Mouse (Mus musculus) Muller cell, postnatal 12 days (primary cell): Measurements from ENCODE around the gene Rpl36al.
"Not testable (repeated sequence)": the region's sequence is repeated elsewhere in the genome, so short reads cannot be mapped to it uniquely, and the experiment has no call there.

ENCODE experiments used
- DNase-seq: peaks from one replicate; pipeline ENCODE4 v3.0.0-alpha.2; 2015; ENCODE audit errors: inconsistent ontology term

The Rpl36al gene

GRCm38 (mm10) chr12:69196444-69197377 is 12.8 kb upstream of the Rpl36al start, which contains the start of gene Gm49383:
TSS of gene Gm49383 (minus strand) at chr12:69197104.
- DNase-seq = peak; percentile 84

DNA sequence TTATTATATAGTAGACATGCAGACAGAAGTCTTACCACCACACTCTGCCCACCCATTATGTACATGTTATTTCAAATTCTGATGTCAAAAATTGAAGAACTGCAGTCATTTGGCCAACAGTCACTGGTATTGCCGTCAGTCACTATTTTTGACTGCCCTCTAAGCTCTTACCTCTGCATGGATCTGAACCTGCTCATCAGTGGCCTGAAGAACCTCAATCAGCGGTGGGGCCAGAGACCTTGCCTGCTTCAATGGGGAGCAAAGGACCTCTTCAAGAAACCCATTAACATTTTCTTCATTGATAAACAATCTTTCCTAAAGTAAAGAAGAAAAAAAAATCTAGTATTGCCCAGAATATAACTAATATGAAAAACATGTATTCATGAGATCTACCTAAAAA is 8.8 kb upstream of the Rpl36al start:
- DNase-seq = no peak

- no peak for DNase-seq
Observed at GRCm38 (mm10) chr12:69191396-69191795, 7.5 kb upstream of the Rpl36al start.

DNA sequence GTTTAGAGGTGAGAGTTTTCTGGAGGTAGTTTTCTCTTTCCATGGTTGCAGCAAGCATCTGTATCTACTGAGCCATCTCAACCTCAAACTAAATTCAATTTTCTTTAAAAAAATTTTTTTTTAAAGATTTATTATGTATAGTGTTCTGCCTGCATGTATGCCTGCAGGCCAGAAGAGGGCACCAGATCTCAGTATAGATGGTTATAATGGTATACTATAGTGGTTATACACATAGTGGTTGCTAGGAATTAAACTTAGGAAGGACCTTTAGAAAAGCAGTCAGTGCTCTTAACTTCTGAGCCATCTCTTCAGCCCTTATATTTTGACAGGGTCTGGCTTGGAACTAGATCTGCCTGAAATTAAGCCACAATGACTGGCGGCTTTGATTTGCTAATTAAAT is 6.6 kb upstream of the Rpl36al start:
- DNase-seq = no peak

GRCm38 (mm10) chr12:69190074-69190473 is 6.2 kb upstream of the Rpl36al start:
- DNase-seq = no peak

GRCm38 (mm10) chr12:69186811-69187471 is 3.1 kb upstream of the Rpl36al start:
- no peak for DNase-seq

- no peak for DNase-seq
Observed at GRCm38 (mm10) chr12:69185371-69185770, 1.5 kb upstream of the Rpl36al start.

GRCm38 (mm10) chr12:69184342-69185295 is 736 bp upstream of the Rpl36al start:
- peak; percentile 67 for DNase-seq

- DNase-seq = no peak
Observed at GRCm38 (mm10) chr12:69181800-69182199, 2.1 kb downstream of the Rpl36al start.

DNA sequence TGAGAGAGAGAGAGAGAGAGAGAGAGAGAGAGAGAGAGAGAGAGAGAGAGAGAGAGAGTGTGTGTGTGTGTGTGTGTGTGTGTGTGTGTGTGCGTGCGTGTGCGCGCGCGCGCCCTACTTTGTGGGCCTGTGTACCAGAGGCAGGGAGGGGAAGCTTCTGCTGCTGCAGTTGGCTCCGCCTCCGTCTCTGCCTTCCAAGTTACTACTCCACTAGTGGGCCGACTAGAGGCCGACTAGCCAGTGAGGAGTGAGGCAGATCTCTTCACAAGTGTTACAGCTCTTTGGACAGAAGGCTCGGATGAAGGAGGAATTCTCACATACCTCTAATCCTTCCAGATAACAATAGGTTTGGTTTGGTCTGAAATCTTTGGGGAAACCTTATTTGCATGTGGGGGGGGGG is 4.5 kb downstream of the Rpl36al start:
- DNase-seq = no peak

DNA sequence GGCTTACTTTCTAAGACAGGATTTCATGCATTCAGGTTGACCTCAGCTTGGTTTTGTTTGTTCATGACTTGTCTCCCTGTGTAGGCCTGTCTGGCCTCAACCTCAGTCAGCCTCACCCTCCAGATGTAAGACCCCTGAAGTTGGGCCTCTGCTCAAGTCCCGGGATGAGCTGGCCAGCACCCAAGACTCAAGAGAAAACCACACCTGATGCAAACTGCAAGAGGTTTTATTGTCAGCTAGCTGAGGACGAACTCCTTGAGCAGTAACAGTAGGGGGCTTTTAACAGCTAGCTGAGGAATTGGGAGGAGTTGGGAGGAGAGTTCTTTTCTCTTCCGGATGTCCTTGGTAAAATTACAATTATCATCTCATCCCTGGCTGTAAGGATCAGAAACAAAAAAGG is 6.4 kb downstream of the Rpl36al start:
- DNase-seq = no peak

GRCm38 (mm10) chr12:69175975-69176374 is 7.9 kb downstream of the Rpl36al start:
- DNase-seq = no peak

GRCm38 (mm10) chr12:69171307-69171706 is 12.6 kb downstream of the Rpl36al start:
- no peak for DNase-seq

DNA sequence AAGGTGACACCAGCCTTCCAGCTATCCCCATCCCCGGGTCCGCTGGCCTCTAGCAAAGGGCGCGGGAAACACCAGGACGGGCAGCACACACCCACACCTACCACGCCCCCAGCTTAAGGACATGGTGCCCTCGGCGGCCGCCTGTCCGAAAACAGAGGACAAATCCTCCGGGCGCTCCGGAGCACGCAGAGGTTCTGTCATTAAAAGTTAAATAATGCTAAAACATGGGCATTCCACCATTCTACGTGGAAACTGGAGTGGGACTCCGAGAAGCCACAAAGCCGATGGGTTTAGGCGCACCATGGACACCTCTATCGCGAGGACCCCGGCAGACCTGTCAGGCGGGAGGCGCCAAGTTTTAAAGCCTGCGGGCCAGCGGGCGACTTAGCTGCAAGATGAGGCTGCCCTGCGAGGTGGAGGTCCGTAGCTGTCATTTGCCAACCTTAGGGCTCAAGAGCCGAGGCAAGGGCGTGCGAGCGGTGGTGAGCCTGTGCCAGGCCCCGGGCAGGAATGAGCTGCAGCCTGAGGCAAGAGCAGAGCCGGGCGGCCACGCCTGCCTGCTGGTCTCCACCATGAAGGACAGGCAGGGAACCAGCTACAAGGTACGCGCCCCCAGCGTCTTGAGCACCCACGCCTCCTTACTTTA is 15.3 kb downstream of the Rpl36al start, which contains the start of gene Lrr1:
Gene Lrr1, plus strand, starts transcription at position 354 of the 646 bp plus-strand sequence.
- DNase-seq = peak; percentile 89

GRCm38 (mm10) chr12:69167656-69168460 is 16.0 kb downstream of the Rpl36al start:
- no peak for DNase-seq

DNA sequence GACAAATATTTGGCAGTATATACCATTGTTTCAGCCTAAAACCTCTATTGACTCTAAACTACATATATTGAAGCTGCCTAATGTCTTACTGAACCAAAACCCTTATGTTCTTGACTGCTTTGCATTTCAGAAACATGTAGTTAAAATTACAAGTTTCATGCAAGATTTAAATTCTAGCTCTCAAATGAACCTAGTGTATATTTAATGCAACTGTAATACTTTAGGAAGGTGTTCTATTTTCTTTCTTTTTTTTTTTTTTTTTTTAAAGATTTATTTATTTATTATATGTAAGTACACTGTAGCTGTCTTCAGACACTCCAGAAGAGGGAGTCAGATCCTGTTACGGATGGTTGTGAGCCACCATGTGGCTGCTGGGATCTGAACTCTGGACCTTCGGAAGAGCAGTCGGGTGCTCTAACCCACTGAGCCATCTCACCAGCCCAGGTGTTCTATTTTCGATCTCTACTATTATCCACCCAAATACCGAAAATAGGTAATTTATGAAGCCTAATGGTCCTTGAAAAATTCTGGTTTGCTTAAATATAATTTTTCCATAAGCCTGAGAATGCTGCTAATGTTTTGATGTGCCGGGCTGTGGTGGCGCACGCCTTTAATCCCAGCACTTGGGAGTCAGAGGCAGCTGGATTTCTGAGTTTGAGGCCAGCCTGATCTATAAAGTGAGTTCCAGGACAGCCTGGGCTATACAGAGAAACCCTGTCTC is 16.9 kb downstream of the Rpl36al start:
- not testable (repeated sequence) for DNase-seq

GRCm38 (mm10) chr12:69164904-69165303 is 19.0 kb downstream of the Rpl36al start:
- no peak for DNase-seq

GRCm38 (mm10) chr12:69163586-69163985 is 20.3 kb downstream of the Rpl36al start:
- DNase-seq = not testable (repeated sequence)

DNA sequence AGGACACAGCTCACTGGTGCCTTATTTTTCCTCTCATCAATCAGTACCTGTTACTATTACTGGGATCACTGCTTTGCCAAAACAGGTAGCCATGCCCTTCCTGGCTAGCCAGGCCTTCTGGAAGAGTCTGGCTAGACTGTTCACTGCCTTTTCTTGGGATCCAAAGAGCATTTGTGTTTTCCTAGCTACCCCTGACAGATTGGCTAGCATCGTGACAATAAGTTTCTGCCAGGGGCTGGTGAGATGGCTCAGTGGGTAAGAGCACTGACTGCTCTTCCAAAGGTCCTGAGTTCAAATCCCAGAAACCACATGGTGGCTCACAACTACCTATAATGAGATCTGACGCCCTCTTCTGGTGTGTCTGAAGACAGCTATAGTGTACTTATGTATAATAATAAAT is 23.2 kb downstream of the Rpl36al start:
- DNase-seq = not testable (repeated sequence)

- DNase-seq = peak; percentile 92
Observed at GRCm38 (mm10) chr12:69159578-69159940, 24.3 kb downstream of the Rpl36al start.
